Mouse (Mus musculus) limb, embryonic 11.5 days (tissue): ENCODE measurements around the gene Kcnj6. TPM values are rescaled to one million over a fixed set of nuclear protein-coding genes. Genes with fewer than 3 reads are reported as not detected.

ENCODE experiments used
- ATAC-seq: fragments of 200-750 bp; cut with Nextera tagmentation; 2 replicates; pipeline ENCODE4 v1.8.0; 2017; ENCODE audit warnings: low read depth; ENCODE audit not compliant: insufficient number of reproducible peaks, low FRiP score, low TSS enrichment
- DNase-seq: peaks from one replicate; pipeline ENCODE4 v3.0.0-alpha.2; 2015; ENCODE audit warnings: low spot score
- H3K27ac ChIP-seq: fragments of 300-500 bp; sonication (generic); replicated peaks from 2 replicates; pipeline ENCODE4 v1.5.1; 2014; ENCODE audit warnings: low read depth, mild to moderate bottlenecking, low read length
- H3K27me3 ChIP-seq: fragments of 300-500 bp; sonication (generic); 2 replicates; pipeline ENCODE4 v1.6.1; 2014; ENCODE audit warnings: mild to moderate bottlenecking, low read length, mixed read lengths; ENCODE audit not compliant: control insufficient read depth, insufficient read depth
- H3K36me3 ChIP-seq: fragments of 300-500 bp; sonication (generic); 2 replicates; pipeline ENCODE4 v1.6.1; 2014; ENCODE audit warnings: mild to moderate bottlenecking, low read length, moderate library complexity, mixed read lengths; ENCODE audit not compliant: control insufficient read depth, insufficient read depth
- H3K4me1 ChIP-seq: fragments of 300-500 bp; sonication (generic); 2 replicates; pipeline ENCODE4 v1.6.1; 2014; ENCODE audit warnings: low read length, mixed read lengths; ENCODE audit not compliant: control insufficient read depth, insufficient read depth
- H3K4me2 ChIP-seq: fragments of 300-500 bp; sonication (generic); 2 replicates; pipeline ENCODE4 v1.6.1; 2014; ENCODE audit warnings: low read depth, mild to moderate bottlenecking, moderate library complexity; ENCODE audit not compliant: severe bottlenecking
- H3K4me3 ChIP-seq: fragments of 300-500 bp; sonication (generic); 2 replicates; pipeline ENCODE4 v1.5.1; 2014; ENCODE audit warnings: low read depth, low read length
- H3K9ac ChIP-seq: fragments of 300-500 bp; sonication (generic); 2 replicates; pipeline ENCODE4 v1.6.1; 2014; ENCODE audit warnings: mild to moderate bottlenecking, low read length
- H3K9me3 ChIP-seq: fragments of 300-500 bp; sonication (generic); 2 replicates; pipeline ENCODE4 v1.6.1; 2016; ENCODE audit warnings: low read length; ENCODE audit not compliant: control insufficient read depth
- WGBS: fragments of 180-500 bp; shearing (Covaris S2); extraction: QIAGEN DNeasy Blood & Tissue Kit; methylation state at CpG from one replicate; pipeline ENCODE4 v1.1.7; 2014; 5-methylcytosine and 5-hydroxymethylcytosine counted together
- polyA plus RNA-seq: library from polyadenylated mRNA; unstranded; fragments of >200 nt; fragmentation: Nextera tagmentation; extraction: Ambion mirVana; gene quantifications from 2 replicates; pipeline ENCODE4 v1.2.1, GENCODE M21; 2014

Kcnj6 gene
- polyA plus RNA-seq, 1 experiment from 2014 or later, result not detected

- H3K27me3 ChIP-seq, result no peaks in the 10 kb centered on the region
- no peak overlapping the region for H3K4me2 ChIP-seq
Observed at GRCm38 (mm10) chr16:94919177-94919576, 78.3 kb downstream of the Kcnj6 start.

GRCm38 (mm10) chr16:94906026-94906425 lies 91.5 kb downstream of the Kcnj6 start:
- no peak overlapping the region for H3K4me3 ChIP-seq
- H3K4me1 ChIP-seq, result no peaks in the 10 kb centered on the region
- no peak overlapping the region for H3K27ac ChIP-seq
- no peaks in the 10 kb centered on the region for H3K27me3 ChIP-seq
- 86% methylated on average over 4 of the region's 4 CpGs for WGBS
- H3K36me3 ChIP-seq, result no peaks in the 10 kb centered on the region
- DNase-seq (no peak), ATAC-seq (no peak)
- no peaks in the 10 kb centered on the region for H3K9me3 ChIP-seq
- H3K4me2 ChIP-seq, result no peak overlapping the region
- no peak overlapping the region for H3K9ac ChIP-seq

More at GRCm38 (mm10) chr16:94919177-94919576, 78.3 kb downstream of the Kcnj6 start:
- Histone ChIP-seq H3K9me3 (no peaks in the 10 kb centered on the region), H3K4me1 (no peaks in the 10 kb centered on the region), H3K27ac (no peak overlapping the region), H3K36me3 (no peaks in the 10 kb centered on the region), H3K4me3 (no peak overlapping the region), H3K9ac (no peak overlapping the region)
- DNase-seq (no peak), ATAC-seq (no peak)
- 81% methylated on average over 5 of the region's 5 CpGs for WGBS

- no peaks in the 10 kb centered on the region for H3K4me1 ChIP-seq
- H3K9me3 ChIP-seq, result no peaks in the 10 kb centered on the region
- H3K9ac ChIP-seq, result no peak overlapping the region
- H3K27ac ChIP-seq, result no peak overlapping the region
- no peak overlapping the region for H3K4me3 ChIP-seq
- no peaks in the 10 kb centered on the region for H3K27me3 ChIP-seq
- no peak overlapping the region for H3K4me2 ChIP-seq
- no peaks in the 10 kb centered on the region for H3K36me3 ChIP-seq
- DNase-seq, result no peak
- WGBS, result 88% methylated on average over 6 of the region's 6 CpGs
- ATAC-seq, result no peak
Observed at GRCm38 (mm10) chr16:94898832-94899231, 98.7 kb downstream of the Kcnj6 start.

- no peak overlapping the region for H3K4me2 ChIP-seq
- H3K27me3 ChIP-seq, result no peaks in the 10 kb centered on the region
- 85% methylated on average over 4 of the region's 4 CpGs for WGBS
- H3K9me3 ChIP-seq, result no peaks in the 10 kb centered on the region
- H3K4me3 ChIP-seq, result no peak overlapping the region
- H3K36me3 ChIP-seq, result no peaks in the 10 kb centered on the region
- H3K4me1 ChIP-seq, result no peaks in the 10 kb centered on the region
- H3K27ac ChIP-seq, result no peak overlapping the region
- H3K9ac ChIP-seq, result no peak overlapping the region
- ATAC-seq (no peak), DNase-seq (no peak)
Observed at GRCm38 (mm10) chr16:94892162-94892650, 105.3 kb downstream of the Kcnj6 start.

- no peak for DNase-seq
- Histone ChIP-seq H3K36me3 (no peaks in the 10 kb centered on the region), H3K9me3 (no peaks in the 10 kb centered on the region), H3K9ac (no peak overlapping the region), H3K4me2 (no peak overlapping the region), H3K27ac (no peak overlapping the region), H3K4me1 (no peaks in the 10 kb centered on the region), H3K27me3 (no peaks in the 10 kb centered on the region), H3K4me3 (no peak overlapping the region)
- no peak for ATAC-seq
- 91% methylated on average over 6 of the region's 6 CpGs for WGBS
Observed at GRCm38 (mm10) chr16:94890581-94890980, 106.9 kb downstream of the Kcnj6 start.

- WGBS, result 83% methylated on average over 2 of the region's 2 CpGs
- Histone ChIP-seq H3K36me3 (no peaks in the 10 kb centered on the region), H3K4me2 (no peak overlapping the region), H3K9me3 (no peaks in the 10 kb centered on the region), H3K4me1 (no peaks in the 10 kb centered on the region), H3K27me3 (no peaks in the 10 kb centered on the region), H3K27ac (no peak overlapping the region), H3K4me3 (no peak overlapping the region), H3K9ac (no peak overlapping the region)
- ATAC-seq (no peak), DNase-seq (no peak)
Observed at GRCm38 (mm10) chr16:94890056-94890455, 107.4 kb downstream of the Kcnj6 start.

GRCm38 (mm10) chr16:94888554-94888953 lies 108.9 kb downstream of the Kcnj6 start:
- H3K27ac ChIP-seq, result no peak overlapping the region
- no peaks in the 10 kb centered on the region for H3K27me3 ChIP-seq
- no peaks in the 10 kb centered on the region for H3K9me3 ChIP-seq
- no peaks in the 10 kb centered on the region for H3K36me3 ChIP-seq
- WGBS, result 79% methylated on average over 11 of the region's 11 CpGs
- H3K4me1 ChIP-seq, result no peaks in the 10 kb centered on the region
- DNase-seq (no peak), ATAC-seq (no peak)
- H3K9ac ChIP-seq, result no peak overlapping the region
- no peak overlapping the region for H3K4me3 ChIP-seq
- H3K4me2 ChIP-seq, result no peak overlapping the region

GRCm38 (mm10) chr16:94886398-94886797 lies 111.1 kb downstream of the Kcnj6 start:
- Histone ChIP-seq H3K4me2 (no peak overlapping the region), H3K9me3 (no peaks in the 10 kb centered on the region), H3K36me3 (no peaks in the 10 kb centered on the region), H3K27me3 (no peaks in the 10 kb centered on the region), H3K9ac (no peak overlapping the region), H3K4me1 (no peaks in the 10 kb centered on the region), H3K27ac (no peak overlapping the region), H3K4me3 (no peak overlapping the region)
- 86% methylated on average over 7 of the region's 7 CpGs for WGBS
- ATAC-seq, result no peak
- no peak for DNase-seq

- no peaks in the 10 kb centered on the region for H3K36me3 ChIP-seq
- H3K4me3 ChIP-seq, result no peak overlapping the region
- H3K4me2 ChIP-seq, result no peak overlapping the region
- H3K9ac ChIP-seq, result no peak overlapping the region
- H3K9me3 ChIP-seq, result no peaks in the 10 kb centered on the region
- no peak overlapping the region for H3K27ac ChIP-seq
- no peak for ATAC-seq
- WGBS, result 77% methylated on average over 7 of the region's 7 CpGs
- no peak for DNase-seq
- no peaks in the 10 kb centered on the region for H3K4me1 ChIP-seq
- no peaks in the 10 kb centered on the region for H3K27me3 ChIP-seq
Observed at GRCm38 (mm10) chr16:94885062-94885461, 112.4 kb downstream of the Kcnj6 start.
